Mouse (Mus musculus): ENCODE measurements around the gene Nr2f1. TPM values are rescaled to one million over a fixed set of nuclear protein-coding genes. Genes with fewer than 3 reads are reported as not detected.

Gene Nr2f1
- total RNA-seq, 2 experiments from 2014 or later = 21.5 to 24.1 TPM

GRCm38 (mm10) chr13:78200991-78201870, 1.7 kb upstream of the Nr2f1 start:
- DNase-seq (ENCODE audit: low spot score in 2 of 2) = peak; percentile 85 to 87

DNA sequence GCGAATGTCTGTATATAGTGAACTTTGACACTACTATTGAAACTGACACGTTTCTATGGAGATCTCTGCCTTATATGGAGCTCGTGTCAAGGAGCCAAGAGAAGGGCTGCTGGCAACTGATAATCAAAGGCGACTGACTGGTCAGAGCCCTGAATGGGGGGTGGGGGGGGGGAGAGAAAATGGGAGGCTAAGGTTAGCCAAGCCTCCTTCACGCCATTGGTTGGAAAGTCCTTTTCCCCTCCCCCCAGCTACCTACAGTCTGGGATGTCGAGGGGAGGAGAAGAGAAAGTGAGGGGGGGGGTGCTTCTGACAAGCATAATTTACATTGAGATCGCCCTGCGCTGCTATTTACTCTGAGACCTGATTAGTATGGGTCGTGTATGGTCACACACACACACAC, 850 bp upstream of the Nr2f1 start:
- DNase-seq (ENCODE audit: low spot score in 2 of 2) = peak in 1 of 2 experiments; percentile 56

GRCm38 (mm10) chr13:78198871-78199641, 501 bp downstream of the Nr2f1 start:
- DNase-seq (ENCODE audit: low spot score in 2 of 2) = peak; percentile 63 to 69

- DNase-seq (ENCODE audit: low spot score in 2 of 2) = peak in 1 of 2 experiments; percentile 41
These were observed 1.1 kb downstream of the Nr2f1 start for GRCm38 (mm10) chr13:78198391-78198870.

- peak; percentile 42 to 53 for DNase-seq (ENCODE audit: low spot score in 2 of 2)
These were observed 1.7 kb downstream of the Nr2f1 start for GRCm38 (mm10) chr13:78197819-78198390.

DNA sequence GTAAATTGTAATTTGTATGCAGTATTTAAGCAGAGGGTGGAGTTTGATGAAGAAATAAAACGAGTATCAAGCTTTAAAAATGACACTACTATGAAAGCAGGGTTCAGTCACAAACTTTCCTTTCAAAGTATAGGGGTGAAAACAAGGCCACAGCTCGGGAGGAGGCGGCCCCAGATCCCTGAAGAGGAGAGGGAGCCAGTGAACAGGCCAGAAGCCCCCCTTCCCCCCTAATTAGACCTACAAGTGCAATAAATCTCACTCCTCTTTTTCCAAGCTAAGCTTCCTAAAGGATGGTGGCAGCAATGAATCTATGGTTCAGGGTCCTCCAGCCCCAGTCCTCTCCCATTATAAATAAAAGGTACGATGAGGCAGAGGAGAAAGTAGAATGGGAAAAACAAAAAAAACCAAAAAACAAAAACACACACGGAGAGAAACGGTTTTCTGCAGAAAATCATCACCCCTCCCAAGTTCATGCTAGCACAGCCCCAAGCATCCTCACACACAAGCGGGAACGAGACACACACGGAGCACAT, 2.2 kb downstream of the Nr2f1 start:
- peak in 1 of 2 experiments; percentile 23 for DNase-seq (ENCODE audit: low spot score in 2 of 2)

DNA sequence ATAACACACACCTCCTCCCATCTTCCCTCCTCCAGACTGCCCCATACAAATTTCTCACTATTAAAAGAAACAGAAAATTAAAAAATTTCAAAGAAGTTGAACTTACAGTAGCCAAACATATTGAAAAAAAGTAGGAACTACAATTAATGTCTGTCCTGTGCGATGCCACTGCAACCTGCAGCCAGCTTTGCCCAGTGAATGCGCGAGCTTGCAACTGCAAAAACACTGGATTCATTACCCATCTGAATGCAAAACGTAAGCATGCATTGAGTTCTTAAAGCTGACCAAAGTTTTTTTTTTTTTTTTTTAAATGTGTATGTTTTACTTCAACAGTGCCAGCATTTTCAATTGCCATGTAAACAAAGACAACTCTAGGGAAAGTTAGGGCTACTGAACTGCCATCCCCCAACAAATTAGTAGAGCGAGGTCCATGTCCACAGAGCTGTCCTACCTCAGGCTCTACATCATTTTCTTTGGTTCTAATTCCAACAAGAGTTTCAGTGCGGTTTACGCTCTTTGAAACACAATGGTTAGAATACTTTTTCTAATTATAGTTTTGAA, 3.2 kb downstream of the Nr2f1 start:
- DNase-seq (ENCODE audit: low spot score in 2 of 2) = peak in 1 of 2 experiments; percentile 17

DNA sequence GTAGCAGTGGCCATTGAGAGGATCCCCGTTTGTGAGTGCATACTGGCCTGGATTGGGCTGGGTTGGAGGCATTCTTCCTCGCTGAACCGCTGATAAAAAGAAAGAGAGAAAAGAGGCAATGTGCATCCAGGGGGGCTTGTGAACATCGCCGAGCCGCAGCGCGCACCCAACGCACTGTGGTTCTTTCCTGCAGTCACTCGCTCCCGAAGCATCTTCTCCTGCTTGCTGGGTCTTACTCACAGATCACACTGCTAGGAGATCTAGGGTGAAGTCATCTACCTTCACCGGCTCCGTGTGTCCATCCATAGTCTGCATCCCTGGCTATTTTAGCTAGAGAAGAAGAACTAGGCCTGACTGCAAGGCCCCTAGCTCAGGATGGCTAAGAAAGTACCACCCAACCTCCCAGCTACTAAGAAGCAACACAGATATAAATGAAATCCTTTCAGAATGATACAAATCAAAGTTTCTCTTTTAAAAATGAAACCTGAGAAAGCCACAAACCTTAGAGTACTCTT, 3.9 kb downstream of the Nr2f1 start:
- no peak for DNase-seq (ENCODE audit: low spot score in 2 of 2)

GRCm38 (mm10) chr13:78194850-78195600, 4.5 kb downstream of the Nr2f1 start:
- peak; percentile 38 to 61 for DNase-seq (ENCODE audit: low spot score in 2 of 2)

DNA sequence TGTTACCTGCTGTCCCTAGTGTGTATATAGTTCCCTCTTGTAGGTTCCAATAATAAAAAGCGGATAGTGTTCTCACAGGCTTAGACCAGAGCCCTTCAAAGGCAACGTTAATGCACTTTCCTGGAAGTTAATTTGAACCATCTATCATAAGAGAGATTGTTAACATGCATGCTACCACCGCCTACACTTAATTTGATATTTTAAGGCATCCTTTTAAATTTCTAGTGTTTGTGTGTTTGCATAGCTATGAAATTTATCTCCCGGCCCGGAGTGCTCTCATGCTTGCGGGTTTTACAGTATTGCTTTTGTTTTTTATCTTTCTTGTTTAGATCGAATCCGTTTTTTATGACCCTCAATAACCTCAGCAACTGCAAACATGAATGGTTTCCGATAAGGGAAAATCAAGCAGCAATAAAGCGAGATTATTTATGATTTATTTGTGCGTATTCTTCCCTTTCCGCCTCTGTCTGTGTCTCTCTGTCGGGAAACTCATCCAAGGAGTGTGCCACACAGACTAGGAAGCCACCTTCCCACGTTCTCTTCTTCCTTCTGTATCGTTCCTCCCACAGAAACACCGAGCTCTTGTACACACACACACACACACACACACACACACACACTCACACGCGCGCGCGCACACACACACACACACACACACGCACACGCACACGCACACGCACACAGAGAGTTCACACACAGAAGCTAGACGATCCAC, 5.3 kb downstream of the Nr2f1 start:
- DNase-seq (ENCODE audit: low spot score in 2 of 2) = no peak

GRCm38 (mm10) chr13:78193211-78193610, 6.3 kb downstream of the Nr2f1 start:
- no peak for DNase-seq (ENCODE audit: low spot score in 2 of 2)

DNA sequence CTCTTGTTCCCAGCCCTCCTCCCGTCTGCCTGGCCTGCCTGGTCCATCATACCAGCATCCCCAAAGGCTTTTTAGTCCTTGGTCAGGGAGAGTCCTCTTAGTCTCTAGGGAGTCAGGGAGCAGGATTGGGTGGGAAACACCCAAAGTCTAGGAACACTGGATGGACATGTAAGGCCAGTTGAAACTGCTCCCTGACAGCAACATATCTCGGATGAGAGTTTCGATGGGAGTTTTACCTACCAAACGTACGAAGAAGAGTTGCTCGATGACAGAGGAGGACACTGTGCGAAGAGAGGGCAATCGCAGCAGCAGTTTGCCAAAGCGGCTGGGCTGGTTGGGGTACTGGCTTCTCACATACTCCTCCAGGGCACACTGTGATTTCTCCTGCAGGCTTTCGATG, 10.0 kb downstream of the Nr2f1 start:
- no peak for DNase-seq (ENCODE audit: low spot score in 2 of 2)

- no peak for DNase-seq (ENCODE audit: low spot score in 2 of 2)
These were observed 11.7 kb downstream of the Nr2f1 start for GRCm38 (mm10) chr13:78187833-78188232.

DNA sequence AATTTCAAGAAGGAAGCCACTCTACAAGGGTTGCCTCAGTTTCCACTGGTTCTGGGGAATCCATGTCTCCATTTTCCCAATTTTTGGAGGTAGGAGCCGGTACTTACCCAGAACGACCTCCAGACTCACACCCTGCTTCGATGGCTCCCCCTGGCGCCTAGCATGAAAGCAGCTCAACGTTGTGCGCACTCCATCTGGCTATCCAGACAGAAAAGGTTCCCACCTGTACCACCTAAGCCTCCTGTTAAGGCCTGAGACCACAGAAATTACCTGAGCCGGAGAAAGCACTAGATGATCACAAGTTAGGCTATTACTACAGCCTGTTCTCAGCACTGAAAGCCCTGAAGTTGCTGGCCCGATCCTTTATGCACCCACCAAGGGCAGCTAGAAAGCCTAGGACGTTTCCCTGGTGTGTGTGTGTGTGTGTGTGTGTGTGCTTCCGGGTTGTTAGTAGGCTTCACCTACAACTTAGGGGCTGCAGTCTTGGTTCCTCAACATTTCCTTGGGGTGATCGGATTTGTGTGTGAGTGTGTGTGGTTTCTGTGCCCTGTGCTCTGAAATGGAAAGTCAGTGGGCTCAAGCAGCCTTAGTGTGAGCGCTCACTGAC, 13.1 kb downstream of the Nr2f1 start:
- DNase-seq (ENCODE audit: low spot score in 2 of 2) = no peak

- DNase-seq (ENCODE audit: low spot score in 2 of 2) = no peak
These were observed 14.6 kb downstream of the Nr2f1 start for GRCm38 (mm10) chr13:78184786-78185466.

DNA sequence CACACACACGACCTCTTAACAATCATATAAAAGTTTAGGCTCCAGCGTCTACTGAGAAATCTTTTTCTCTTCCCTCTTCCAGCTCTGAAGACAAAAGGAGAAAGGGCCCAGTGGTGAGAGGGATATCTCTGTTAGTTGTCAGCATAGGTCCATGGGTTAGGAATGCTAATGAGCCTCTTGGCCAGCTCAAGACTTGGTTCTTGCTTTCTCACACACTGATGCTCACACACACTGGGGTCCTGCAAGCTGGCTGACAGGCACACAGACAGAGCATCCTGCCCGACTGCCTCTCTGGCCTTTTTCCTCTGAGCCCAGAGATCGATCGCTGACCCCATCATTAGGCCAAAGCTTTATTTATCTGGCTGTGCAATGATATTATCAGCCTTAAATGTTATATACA, 15.6 kb downstream of the Nr2f1 start:
- no peak for DNase-seq (ENCODE audit: low spot score in 2 of 2)

DNA sequence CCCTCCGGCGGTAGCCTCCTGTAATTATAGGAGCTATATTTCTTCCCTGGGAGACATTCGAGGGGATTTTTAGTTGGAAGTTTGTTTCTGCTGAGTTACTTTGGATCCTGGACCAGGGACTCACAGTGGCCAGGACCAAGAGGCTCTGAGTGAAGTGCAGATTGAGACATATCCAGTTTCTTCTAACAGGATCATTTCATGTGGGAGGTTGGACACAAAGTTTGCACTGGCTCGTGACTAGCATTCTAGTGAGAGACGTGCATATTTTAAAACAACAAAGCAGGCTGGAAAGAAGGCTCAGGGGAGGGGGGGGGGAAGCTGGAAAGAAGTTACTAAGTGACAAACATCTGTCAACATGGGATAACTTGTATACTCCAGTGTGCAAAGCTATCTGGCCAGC, 16.6 kb downstream of the Nr2f1 start:
- DNase-seq (ENCODE audit: low spot score in 2 of 2) = no peak

DNA sequence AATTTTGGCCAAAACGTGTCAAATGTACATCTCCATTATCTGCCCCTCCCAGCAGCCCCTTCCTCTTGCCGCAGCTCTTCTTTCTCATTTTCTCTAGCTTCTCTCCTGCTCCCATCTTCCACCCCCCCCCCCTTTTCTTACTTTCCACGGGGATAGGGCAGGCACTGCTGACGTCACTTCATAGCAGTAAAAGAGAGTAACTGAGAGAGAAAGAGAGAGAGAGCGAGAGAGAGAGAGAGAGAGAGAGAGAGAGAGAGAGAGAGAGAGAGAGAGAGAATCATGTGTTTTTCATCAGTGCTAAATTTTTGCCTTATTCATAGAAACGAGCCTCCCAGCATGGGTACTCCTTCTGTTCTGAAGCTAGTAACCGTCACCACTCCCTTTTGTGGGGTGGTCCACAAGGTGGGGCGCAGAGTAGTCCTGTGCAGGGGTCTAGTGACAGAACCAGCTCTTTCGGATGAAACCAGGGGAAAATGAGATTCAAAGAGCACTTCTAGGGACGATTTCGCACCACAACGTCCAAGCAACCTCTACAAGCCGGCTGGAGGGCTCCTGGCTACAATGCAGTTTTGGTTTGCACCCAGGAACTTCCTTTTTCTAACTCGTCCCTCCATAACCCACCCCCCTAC, 17.5 kb downstream of the Nr2f1 start:
- no peak for DNase-seq (ENCODE audit: low spot score in 2 of 2)
